Mouse (Mus musculus) left cerebral cortex, adult 8-10 months (tissue): ENCODE results near the gene Lrrc74b. TPM values are rescaled to one million over a fixed set of nuclear protein-coding genes. Genes with fewer than 3 reads are reported as not detected.

ENCODE experiments used
- DNase-seq, 2 experiments: peaks; one replicate each; pipeline ENCODE4 v3.0.0; 2022; ENCODE audit warnings: low spot score in 2 of 2
- total RNA-seq, 4 experiments: library from RNA; stranded (reverse); gene quantifications; 2 replicates each; pipeline ENCODE4 v1.2.4; 2022

The Lrrc74b gene
- total RNA-seq, 4 experiments from 2014 or later: 0.48 to 1.6 (median 1.2) TPM

GRCm38 (mm10) chr16:17502681-17503080 lies 58.4 kb downstream of the Lrrc74b start:
- DNase-seq: no peak

- no peak for DNase-seq
These were observed 61.7 kb downstream of the Lrrc74b start for GRCm38 (mm10) chr16:17499249-17499883.

- peak in 1 of 2 experiments; percentile 95 for DNase-seq
These were observed 64.3 kb downstream of the Lrrc74b start for GRCm38 (mm10) chr16:17496499-17497305.

Other genes with a start within 250 kb of the Lrrc74b start
- gene Serpind1, start 229.9 kb downstream of the Lrrc74b start, total RNA-seq: 1 to 10 TPM; 2.2 to 4.0 (median 2.7) TPM
- gene Snap29, start 155.3 kb downstream of the Lrrc74b start, total RNA-seq: 10 to 100 TPM; 16.8 to 18.0 (median 17.1) TPM
- gene Pi4ka, start 154.9 kb downstream of the Lrrc74b start, total RNA-seq: 100 to 1,000 TPM; 312 to 368 (median 333) TPM
- gene Crkl, start 109.3 kb downstream of the Lrrc74b start, total RNA-seq: 10 to 100 TPM; 34.5 to 41.4 (median 34.8) TPM
- 100 to 1,000 TPM; 114 to 128 (median 122) TPM for gene Aifm3, start 71.6 kb downstream of the Lrrc74b start, total RNA-seq
- 100 to 1,000 TPM; 143 to 180 (median 171) TPM for gene Lztr1, start 52.6 kb downstream of the Lrrc74b start, total RNA-seq
- gene Thap7, start 30.1 kb downstream of the Lrrc74b start, total RNA-seq: 10 to 100 TPM; 40.2 to 45.3 (median 44.4) TPM
- gene P2rx6, start 638 bp upstream of the Lrrc74b start, total RNA-seq: 1 to 10 TPM; 1.5 to 2.1 (median 1.7) TPM
- 10 to 100 TPM; 77.9 to 89.9 (median 88.4) TPM for gene Slc7a4, start 22.0 kb upstream of the Lrrc74b start, total RNA-seq
- gene Smpd4, start 58.1 kb upstream of the Lrrc74b start, total RNA-seq: 10 to 100 TPM; 50.3 to 73.4 (median 70.3) TPM
- gene Ccdc74a, start 85.2 kb upstream of the Lrrc74b start, total RNA-seq: 10 to 100 TPM; 28.4 to 32.1 (median 30.0) TPM
- gene Med15, start 171.6 kb upstream of the Lrrc74b start, total RNA-seq: 10 to 100 TPM; 66.4 to 74.0 (median 69.3) TPM
- gene Klhl22, start 198.4 kb upstream of the Lrrc74b start, total RNA-seq: 100 to 1,000 TPM in 1 of 4 experiments, 10 to 100 TPM in 3; 82.2 to 105 (median 95.4) TPM
- 1 to 10 TPM; 4.1 to 4.3 (median 4.1) TPM for gene Scarf2, start 236.0 kb upstream of the Lrrc74b start, total RNA-seq